Mouse (Mus musculus): ENCODE measurements at regions not wholly inside any gene's neighbourhood (a gene's known extent, or its start where the extent isn't known, plus 50 kb on each side); places are given as distances from the start of the nearest gene placed in this dataset.
"Not testable (repeated sequence)": the region's sequence is repeated elsewhere in the genome, so short reads cannot be mapped to it uniquely, and the experiment has no call there.

DNA sequence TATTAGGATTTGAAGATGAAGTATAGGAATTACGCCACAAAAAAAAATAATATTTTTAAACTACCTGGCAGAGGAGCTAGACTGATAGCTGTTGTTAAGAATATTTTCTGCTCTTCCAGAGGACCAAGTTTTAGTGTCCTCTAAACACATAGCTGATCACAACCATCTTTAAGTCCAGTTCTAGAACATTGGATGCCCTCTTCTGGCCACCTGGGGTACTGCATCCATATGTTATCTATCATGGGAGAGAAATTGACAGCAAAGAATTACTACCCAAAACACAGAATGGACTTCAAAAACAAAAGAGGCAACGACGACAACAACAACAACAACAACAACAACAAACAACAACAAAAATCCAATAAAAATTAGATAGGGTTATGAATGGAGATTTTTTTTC, 71.0 kb upstream of the Prl4a1 start:
- DNase-seq, result peak; percentile 81

DNA sequence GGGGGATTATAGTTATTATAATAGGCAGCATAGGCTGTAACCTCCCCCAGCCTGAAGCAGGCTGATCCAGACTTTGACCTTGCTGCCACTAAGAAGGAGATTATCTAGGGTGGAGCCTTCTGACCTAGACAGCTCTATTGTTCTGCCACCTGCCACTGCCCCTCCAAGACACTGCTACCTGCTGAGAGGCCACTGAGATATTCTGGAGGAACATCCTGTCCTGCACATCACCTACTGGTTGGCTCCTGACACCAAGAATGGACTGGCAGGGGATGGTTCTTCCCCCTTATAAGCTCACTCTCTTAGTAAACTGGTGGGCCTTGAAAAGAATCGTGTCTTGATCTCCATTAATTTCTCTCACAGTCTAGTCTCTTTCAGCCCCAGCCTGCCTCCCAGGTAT, 55.6 kb upstream of the Prl4a1 start:
- DNase-seq, result not testable (repeated sequence)

DNA sequence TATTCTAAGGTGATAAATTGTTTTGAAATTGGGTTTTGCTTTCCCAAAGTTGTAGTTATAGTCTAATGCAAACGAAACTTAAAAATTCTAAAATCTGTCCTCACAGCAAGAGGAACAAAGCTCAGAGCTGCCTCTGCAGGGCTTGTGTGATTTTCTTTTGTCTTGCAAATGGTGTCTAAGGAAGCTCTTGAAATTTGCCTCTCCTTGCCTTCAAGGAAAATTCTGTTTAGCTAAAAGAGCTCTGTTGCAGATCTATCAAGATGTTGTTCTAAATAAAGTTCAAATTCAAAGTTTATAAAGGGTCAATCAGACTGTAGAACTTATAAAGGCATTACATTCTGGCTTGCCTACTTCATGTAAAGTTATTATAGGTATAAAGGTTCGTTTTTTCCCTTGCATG, 53.6 kb upstream of the Prl4a1 start:
- not testable (repeated sequence) for DNase-seq

DNA sequence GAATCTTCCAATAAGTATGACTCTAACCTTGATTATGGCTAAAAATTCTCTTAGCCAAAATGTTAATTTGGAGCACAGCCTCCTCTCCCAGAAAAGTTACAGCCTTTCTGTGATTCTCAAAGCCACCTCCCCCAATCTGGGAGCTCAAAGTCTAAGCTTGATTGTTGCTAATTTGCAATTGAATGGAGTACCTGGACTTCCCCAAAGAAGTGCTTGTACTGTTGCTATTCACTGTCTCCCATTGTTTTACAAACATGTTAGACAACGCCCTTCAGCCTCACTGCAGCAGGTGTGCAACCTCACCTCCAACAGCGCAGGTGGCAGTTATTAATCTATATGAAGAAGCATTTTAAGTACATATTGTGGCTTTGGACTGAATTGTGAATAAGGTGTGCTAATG, 50.0 kb upstream of the Prl4a1 start:
- DNase-seq, result not testable (repeated sequence)

All from thymus, postnatal 4 days (tissue).